Mouse (Mus musculus): ENCODE measurements around the gene Tctex1d1.

Tctex1d1 gene

DNA sequence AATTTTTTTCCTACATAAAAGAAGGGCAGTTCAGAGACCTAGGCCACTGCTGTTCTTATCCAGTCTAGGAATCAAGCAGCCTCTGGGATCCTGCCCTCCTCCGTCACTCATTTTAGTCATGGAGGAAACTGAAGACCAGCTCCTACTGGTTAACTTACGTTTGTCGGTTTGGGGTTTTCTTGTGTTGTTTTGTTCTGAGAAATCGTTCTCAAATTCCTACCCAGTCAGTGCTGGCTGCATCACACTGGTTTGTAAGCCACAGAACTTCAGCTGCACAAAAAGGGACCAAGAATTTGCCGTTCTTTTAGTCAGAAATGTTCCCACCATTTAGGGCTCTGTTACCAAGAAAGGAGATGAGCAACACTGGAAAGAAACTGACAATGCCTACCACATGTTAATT lies 11.0 kb downstream of the Tctex1d1 start:
- DNase-seq = no peak

DNA sequence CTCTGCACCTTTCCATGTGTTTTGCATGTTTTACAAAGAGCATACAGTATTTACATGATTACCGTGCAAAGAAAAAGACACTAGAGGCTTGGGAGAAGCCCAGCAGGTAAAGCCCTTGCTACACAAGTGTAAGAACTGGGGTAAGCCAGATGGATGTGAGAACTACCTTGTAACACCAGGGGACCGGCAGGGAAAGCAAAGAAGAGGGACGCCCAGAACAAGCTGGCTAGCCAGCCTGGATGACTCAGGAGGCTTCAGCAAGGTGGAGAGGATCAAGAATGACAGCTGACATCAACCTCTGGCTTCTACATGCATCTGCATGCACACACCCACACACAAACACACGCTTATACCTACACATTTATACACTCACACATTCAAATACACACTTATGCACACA lies 11.6 kb downstream of the Tctex1d1 start:
- DNase-seq = no peak

- no peak for DNase-seq
Observed at GRCm38 (mm10) chr4:102990595-102991340, 12.4 kb downstream of the Tctex1d1 start.

- no peak for DNase-seq
Observed at GRCm38 (mm10) chr4:102991685-102992084, 13.3 kb downstream of the Tctex1d1 start.

- DNase-seq = no peak
Observed at GRCm38 (mm10) chr4:103004681-103005080, 26.3 kb downstream of the Tctex1d1 start.

DNA sequence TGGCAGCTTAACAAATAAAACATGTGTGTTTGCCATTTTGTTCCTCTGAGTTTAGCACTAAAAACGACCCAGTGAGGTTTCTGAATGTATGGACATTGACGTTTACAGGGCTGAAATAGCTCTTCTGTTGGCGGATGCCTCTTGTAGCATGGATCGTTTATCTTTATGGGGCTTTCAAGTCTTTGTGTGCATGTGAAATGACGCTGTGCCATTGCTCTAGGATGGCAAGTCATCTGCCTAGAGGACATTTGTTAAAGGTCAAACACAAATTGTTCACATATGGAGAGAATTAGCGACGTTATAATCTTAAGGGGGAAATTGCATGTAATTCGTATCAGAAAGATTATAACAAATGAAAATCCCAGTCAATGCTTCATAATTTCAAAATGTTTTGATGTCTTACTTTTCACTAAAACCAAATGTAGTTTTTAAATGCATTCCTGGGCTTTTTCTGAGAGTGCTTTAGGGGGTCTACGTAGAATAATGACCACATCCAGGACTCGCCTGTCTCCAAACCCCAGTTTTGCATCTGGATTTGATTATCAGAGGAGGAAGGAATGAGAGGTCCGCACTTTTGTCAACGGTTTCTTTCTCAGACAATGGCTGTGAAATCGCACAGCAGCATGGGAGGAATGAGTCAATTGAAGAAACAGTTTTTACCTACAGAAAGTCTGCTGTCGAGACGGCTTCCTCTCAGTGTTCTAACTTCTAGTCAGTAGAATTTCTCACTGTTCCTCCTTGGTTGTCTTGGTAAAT lies 27.0 kb downstream of the Tctex1d1 start:
- DNase-seq = no peak

GRCm38 (mm10) chr4:103006266-103006665 lies 27.9 kb downstream of the Tctex1d1 start:
- DNase-seq = no peak

DNA sequence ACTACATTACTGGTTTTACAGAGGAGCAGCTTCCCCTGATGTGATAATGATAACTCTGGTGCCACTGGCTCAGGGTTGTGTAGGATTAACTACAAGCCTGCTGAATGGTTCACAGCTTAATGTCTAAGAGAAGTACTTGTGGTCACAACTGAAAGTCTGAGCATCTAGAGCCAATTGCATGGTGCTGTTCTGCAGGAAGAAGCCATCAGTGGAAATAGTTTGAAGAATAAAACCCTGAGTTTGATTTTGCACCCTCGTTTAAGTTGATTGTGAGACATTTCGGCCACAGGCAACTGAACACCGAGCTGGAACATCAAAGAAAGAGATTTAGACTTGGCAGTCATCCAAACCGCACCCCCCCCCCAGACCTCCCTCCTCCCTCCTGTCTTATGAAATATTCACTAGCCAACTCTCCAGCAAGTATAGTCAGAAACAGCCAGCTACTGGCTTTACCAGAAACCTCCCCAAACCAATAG lies 28.6 kb downstream of the Tctex1d1 start:
- DNase-seq = no peak

- no peak for DNase-seq
Observed at GRCm38 (mm10) chr4:103010734-103011133, 32.3 kb downstream of the Tctex1d1 start.

DNA sequence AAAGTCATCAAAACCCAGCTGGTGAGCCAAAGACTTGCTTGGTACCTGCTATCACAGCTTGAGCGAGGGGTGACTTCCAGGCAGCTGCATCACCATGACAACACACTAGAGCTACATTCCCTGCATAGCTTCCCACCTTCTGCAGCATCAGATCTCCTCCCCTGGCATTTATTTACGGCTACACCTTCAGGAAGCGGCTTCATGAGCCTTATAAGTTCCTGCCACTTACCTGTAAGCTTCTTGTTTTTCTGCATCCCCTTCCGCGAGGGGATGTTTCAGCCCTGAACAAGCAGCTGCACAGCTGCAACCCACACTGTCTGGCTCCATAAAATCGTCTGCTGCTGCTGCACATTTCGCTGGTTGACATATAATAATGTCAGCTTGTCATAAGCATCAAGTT lies 33.4 kb downstream of the Tctex1d1 start:
- DNase-seq = no peak

GRCm38 (mm10) chr4:103013490-103013889 lies 35.1 kb downstream of the Tctex1d1 start:
- DNase-seq = no peak

- DNase-seq = no peak
Observed at GRCm38 (mm10) chr4:103026621-103027020, 48.2 kb downstream of the Tctex1d1 start, which contains the start of gene Insl5. Gene Insl5, minus strand, starts transcription at chr4:103026842.

DNA sequence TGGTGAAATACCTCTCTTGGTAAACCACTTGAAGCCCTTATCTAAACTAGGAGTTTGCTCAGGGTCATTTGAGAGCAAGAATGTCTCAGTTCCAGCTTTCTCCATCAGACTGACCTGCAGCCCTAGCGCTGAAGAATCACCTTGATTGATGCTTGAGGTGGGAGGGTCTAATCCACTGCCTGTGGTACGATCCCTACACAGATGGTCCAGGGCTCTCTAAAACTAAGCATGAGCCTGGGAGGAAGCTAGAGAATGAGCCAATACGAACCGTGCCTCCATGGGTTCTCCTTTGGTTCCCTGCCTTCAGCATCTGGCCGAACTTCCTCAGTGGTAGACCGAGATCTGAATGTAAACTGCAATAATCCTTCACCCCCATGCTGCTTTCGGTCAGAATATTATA lies 49.3 kb downstream of the Tctex1d1 start:
- no peak for DNase-seq

GRCm38 (mm10) chr4:103028177-103029088 lies 50.0 kb downstream of the Tctex1d1 start:
- no peak for DNase-seq

- DNase-seq = no peak
Observed at GRCm38 (mm10) chr4:103039103-103039837, 60.9 kb downstream of the Tctex1d1 start.

DNA sequence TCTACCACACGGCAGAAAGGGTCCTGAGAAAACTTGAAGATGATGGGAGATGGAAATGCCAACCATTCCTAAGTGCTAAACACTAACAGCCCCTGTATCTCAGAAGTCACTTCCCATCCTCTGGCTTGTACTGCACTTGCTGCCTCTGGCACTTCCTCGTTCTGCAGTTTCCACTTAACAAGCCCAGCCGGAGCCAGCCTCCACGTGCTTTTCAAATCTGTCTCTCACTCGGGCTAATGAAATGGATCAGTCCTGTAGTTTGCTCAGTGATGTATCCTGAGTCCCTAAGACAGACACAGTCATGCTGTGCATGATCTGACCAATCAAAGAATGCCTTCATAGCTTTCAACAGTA lies 61.4 kb downstream of the Tctex1d1 start:
- no peak for DNase-seq

DNA sequence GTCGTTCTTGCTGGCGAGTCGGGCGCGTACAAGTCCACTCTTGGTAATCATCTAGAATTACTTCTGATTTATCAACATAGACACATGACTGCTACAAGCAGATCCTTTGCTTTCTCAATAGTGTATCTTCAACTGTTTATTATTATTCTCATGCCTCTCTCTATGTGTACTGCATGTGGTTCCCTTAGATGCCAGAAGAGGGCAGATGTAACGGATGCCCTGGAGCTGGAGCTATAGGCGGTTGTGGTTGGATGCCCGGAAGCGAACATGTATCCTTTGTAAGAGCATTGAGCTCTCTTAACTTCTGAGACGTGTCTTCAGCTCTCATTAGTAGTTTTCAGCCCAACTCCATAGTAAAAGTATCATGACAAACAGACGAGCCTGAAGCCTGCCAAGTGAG lies 64.6 kb downstream of the Tctex1d1 start:
- DNase-seq = no peak

DNA sequence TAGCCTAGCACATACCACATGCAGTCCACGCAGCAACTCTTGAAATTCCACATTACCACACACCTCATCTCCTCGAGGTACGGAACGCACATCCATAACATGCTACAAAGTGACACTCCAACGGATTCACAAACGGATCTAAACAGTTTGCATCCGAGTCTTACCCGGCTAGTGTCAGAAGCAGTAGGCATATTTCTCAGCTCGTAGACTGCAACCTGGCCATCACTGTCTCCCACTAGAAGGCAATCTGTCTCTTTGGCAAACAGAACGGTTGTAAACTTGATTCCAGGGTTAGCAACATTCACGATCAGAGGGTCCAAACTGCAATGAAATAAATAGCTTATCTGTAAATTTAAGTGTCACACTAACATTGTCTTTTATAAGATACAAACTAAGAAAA lies 69.6 kb downstream of the Tctex1d1 start:
- DNase-seq = no peak
